11 mouse cellular contexts compared by ENCODE assay signal in the genomic region with DNA sequence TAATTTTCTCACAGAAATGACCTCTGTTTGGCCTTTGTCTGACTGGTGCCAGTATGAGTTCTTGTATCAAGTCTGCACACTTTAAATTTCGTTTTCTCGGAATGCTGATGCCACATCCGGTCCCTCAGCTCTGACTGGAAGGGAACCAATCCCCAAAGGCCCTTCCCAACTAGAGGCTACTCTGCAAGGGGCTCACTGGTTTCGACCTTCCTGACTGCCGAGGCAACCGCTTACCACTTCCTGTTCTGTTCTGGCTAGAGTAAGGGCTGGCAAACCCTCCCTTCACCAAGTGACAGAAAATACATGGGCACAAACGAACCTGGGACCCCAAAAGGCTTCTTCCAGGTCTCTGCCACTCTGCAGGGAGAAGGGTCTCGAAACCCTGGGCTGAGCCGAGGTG. TPM values are rescaled to one million over a fixed set of nuclear protein-coding genes. Genes with fewer than 3 reads are reported as not detected.
DNase-seq lines count a peak whose midpoint lies in the region; ATAC-seq lines count a peak whose summit lies in the region.
"Had no signal": no experiment of that assay in that cellular context is flagged by ENCODE, and none has a peak within 500 bp of the region (broad histone marks: within the 10 kb centered on the region; RNA-seq: fewer than 3 reads in every experiment).

No protein-coding gene starts in this region.

- peak overlapping the region; percentile 37 for H3K4me2 ChIP-seq in heart, embryonic 16.5 days (ENCODE audit: low read depth, low read length)
- H3K4me2 ChIP-seq: intestine, embryonic 15.5 days had no signal

- H3K36me3 ChIP-seq in heart, embryonic 16.5 days (ENCODE audit: control insufficient read depth, insufficient read depth): no peaks in the 10 kb centered on the region
- H3K36me3 ChIP-seq: intestine, embryonic 15.5 days had no signal

- H3K27ac ChIP-seq in heart, embryonic 16.5 days (ENCODE audit: low read length): peak overlapping the region; percentile 68
- H3K27ac ChIP-seq: intestine, embryonic 15.5 days had no signal

- H3K9me3 ChIP-seq in heart, embryonic 16.5 days (replicated peaks; ENCODE audit: control insufficient read depth, low read length): no peaks in the 10 kb centered on the region
- H3K9me3 ChIP-seq: intestine, embryonic 15.5 days had no signal

- no peak overlapping the region for H3K9ac ChIP-seq in heart, embryonic 16.5 days (ENCODE audit: low read length)
- H3K9ac ChIP-seq: intestine, embryonic 15.5 days had no signal

- peak; percentile 37 for DNase-seq in lung, postnatal 36 days
- no peak for DNase-seq in lung, postnatal 14 days
- DNase-seq in thymus, postnatal 4 days: peak; percentile 65
- DNase-seq in adrenal gland, postnatal 10 days: no peak
- no peak for DNase-seq in MN1 (ENCODE audit: low spot score)
- DNase-seq: cerebellum, adult 8-10 months had no signal

- WGBS in heart, embryonic 16.5 days: 65% methylated on average over 9 of the region's 9 CpGs

- no peaks in the 10 kb centered on the region for H3K27me3 ChIP-seq in heart, embryonic 16.5 days (ENCODE audit: control insufficient read depth, insufficient read depth, low read length)
- H3K27me3 ChIP-seq: intestine, embryonic 15.5 days had no signal

- H3K4me1 ChIP-seq in heart, embryonic 16.5 days (ENCODE audit: control insufficient read depth, insufficient read depth, low read length): no peaks in the 10 kb centered on the region

- peak; percentile 49; the same call in 1 of the 2 replicates for ATAC-seq in heart, embryonic 16.5 days (replicated peaks; ENCODE audit: extremely low read depth, insufficient read depth, low FRiP score)
- ATAC-seq in monocyte, adult 5-6 weeks (replicated peaks; ENCODE audit: insufficient number of reproducible peaks, low FRiP score, low TSS enrichment, poor library complexity, severe bottlenecking): peak; percentile 29; the same call in 1 of the 2 replicates
- ATAC-seq in megakaryocyte-erythroid progenitor cell, adult 5-6 weeks (replicated peaks; ENCODE audit: low FRiP score, low TSS enrichment, poor library complexity, severe bottlenecking): no peak

- H3K4me3 ChIP-seq in heart, embryonic 16.5 days (ENCODE audit: low read length): peak overlapping the region; percentile 37
- H3K4me3 ChIP-seq: intestine, embryonic 15.5 days had no signal

RNA-seq across cellular contexts. Expression of gene Treml2, which starts 1.6 kb away (rescaled TPM):
- 0.59 and 1.5 TPM in 2 replicates for polyA plus RNA-seq in heart, embryonic 16.5 days (2015; fragmentation: Nextera tagmentation; extraction: Ambion mirVana)
- 21.6 to 25.3 TPM (median 23.0 TPM) in 3 replicates for total RNA-seq in monocyte, adult 5-6 weeks (2017)
- 1 to 10 TPM; 1.5 to 2.0 TPM for total RNA-seq in adrenal gland, postnatal 10 days (2021)
- 39.3 and 64.8 TPM in 2 replicates for total RNA-seq in megakaryocyte-erythroid progenitor cell, adult 5-6 weeks (2014; fragmentation: Nextera tagmentation)
- total RNA-seq in megakaryocyte-erythroid progenitor cell, adult 5-6 weeks (2017): 23.7 and 37.2 TPM in 2 replicates

RNA-seq across cellular contexts. Expression of gene B430306N03Rik, which starts 15.1 kb away (rescaled TPM):
- polyA plus RNA-seq in heart, embryonic 16.5 days (2015; fragmentation: Nextera tagmentation; extraction: Ambion mirVana): 0.31 and 0.37 TPM in 2 replicates
- total RNA-seq in monocyte, adult 5-6 weeks (2017): 19.1 to 30.4 TPM (median 20.9 TPM) in 3 replicates
- under 1 TPM; 0.66 to 0.79 TPM for total RNA-seq in adrenal gland, postnatal 10 days (2021)
- 0.12 TPM in 1 of 2 replicates, not detected in the other for total RNA-seq in megakaryocyte-erythroid progenitor cell, adult 5-6 weeks (2014; fragmentation: Nextera tagmentation)
- total RNA-seq in megakaryocyte-erythroid progenitor cell, adult 5-6 weeks (2017): 0.28 TPM in 1 of 2 replicates, not detected in the other

RNA-seq across cellular contexts. Expression of gene Treml4, which starts 36.8 kb away (rescaled TPM):
- polyA plus RNA-seq in heart, embryonic 16.5 days (2015; fragmentation: Nextera tagmentation; extraction: Ambion mirVana): 0.11 and 0.21 TPM in 2 replicates
- total RNA-seq in monocyte, adult 5-6 weeks (2017): 540 to 868 TPM (median 810 TPM) in 3 replicates
- 1 to 10 TPM; 1.4 to 2.2 TPM for total RNA-seq in adrenal gland, postnatal 10 days (2021)
- total RNA-seq in megakaryocyte-erythroid progenitor cell, adult 5-6 weeks (2014; fragmentation: Nextera tagmentation): not detected in 2 replicates
- total RNA-seq in megakaryocyte-erythroid progenitor cell, adult 5-6 weeks (2017): 0.46 TPM in 1 of 2 replicates, not detected in the other
- total RNA-seq: left cerebral cortex, postnatal 25 days had no signal

RNA-seq across cellular contexts. Expression of gene Trem2, which starts 45.3 kb away (rescaled TPM):
- polyA plus RNA-seq in heart, embryonic 16.5 days (2015; fragmentation: Nextera tagmentation; extraction: Ambion mirVana): 2.3 and 2.9 TPM in 2 replicates
- 2.4 to 11.1 TPM (median 5.7 TPM) in 3 replicates for total RNA-seq in monocyte, adult 5-6 weeks (2017)
- total RNA-seq in adrenal gland, postnatal 10 days (2021): 1 to 10 TPM; 1.2 to 1.9 TPM
- total RNA-seq in megakaryocyte-erythroid progenitor cell, adult 5-6 weeks (2014; fragmentation: Nextera tagmentation): not detected in 2 replicates
- total RNA-seq in megakaryocyte-erythroid progenitor cell, adult 5-6 weeks (2017): 0.19 TPM in 1 of 2 replicates, not detected in the other

RNA-seq across cellular contexts. Expression of gene Trem3, which starts 53.3 kb away (rescaled TPM):
- polyA plus RNA-seq in heart, embryonic 16.5 days (2015; fragmentation: Nextera tagmentation; extraction: Ambion mirVana): 0.30 TPM in 1 of 2 replicates, not detected in the other
- total RNA-seq in monocyte, adult 5-6 weeks (2017): 69.2 to 181 TPM (median 173 TPM) in 3 replicates
- under 1 TPM; 0.70 to 0.72 TPM for total RNA-seq in adrenal gland, postnatal 10 days (2021)
- 3.8 TPM in 1 of 2 replicates, not detected in the other for total RNA-seq in megakaryocyte-erythroid progenitor cell, adult 5-6 weeks (2014; fragmentation: Nextera tagmentation)
- total RNA-seq in megakaryocyte-erythroid progenitor cell, adult 5-6 weeks (2017): 0.84 TPM in 1 of 2 replicates, not detected in the other

Comparison
In these comparisons a context has a peak if more than half of its experiments do, and no peak if none do; other contexts are left out.
1. DNase-seq: peak in lung, postnatal 36 days (single experiment) and thymus, postnatal 4 days (single experiment); none in lung, postnatal 14 days (single experiment), adrenal gland, postnatal 10 days (single experiment) and MN1 (single experiment).
2. RNA of gene B430306N03Rik, which starts 15.1 kb away (total RNA-seq): 19.1 to 30.4 TPM in monocyte, adult 5-6 weeks; 0.66 to 0.79 TPM in adrenal gland, postnatal 10 days and 0.12 to 0.28 TPM in megakaryocyte-erythroid progenitor cell, adult 5-6 weeks; every median in the first group is over 10 times any median in the second.
3. RNA of gene Treml4, which starts 36.8 kb away (total RNA-seq): 540 to 868 TPM in monocyte, adult 5-6 weeks; 1.4 to 2.2 TPM in adrenal gland, postnatal 10 days and 0.46 TPM in megakaryocyte-erythroid progenitor cell, adult 5-6 weeks; every median in the first group is over 100 times any median in the second.